Comparison of ENCODE assay signal across 8 mouse cellular contexts in the genomic region with DNA sequence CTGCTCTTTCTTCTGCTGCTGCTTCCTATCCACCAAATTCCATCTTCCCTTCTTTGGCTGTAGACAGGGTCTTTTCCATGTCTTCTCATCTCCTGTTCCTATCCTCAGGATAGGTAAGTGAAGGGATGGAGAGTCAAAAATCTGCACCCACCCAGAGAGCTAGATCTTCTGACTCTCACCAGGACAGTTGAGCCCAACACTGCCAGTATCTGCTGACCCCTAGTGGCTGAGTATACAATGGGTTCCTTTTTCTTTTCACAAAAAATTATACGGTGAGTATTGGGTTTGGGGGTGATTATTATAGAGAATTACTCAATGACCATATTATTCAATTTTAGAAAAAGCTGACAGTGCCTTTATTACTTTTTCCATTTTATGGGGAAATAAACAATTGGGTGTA.
DNase-seq lines count a peak whose midpoint lies in the region; ATAC-seq and TF ChIP-seq lines count a peak whose summit lies in the region.

No protein-coding gene starts in this region.

- no peak overlapping the region for H3K4me2 ChIP-seq in liver, embryonic 14.5 days (ENCODE audit: low read depth)
- H3K4me2 ChIP-seq in liver, embryonic 12.5 days: no peak overlapping the region
- H3K4me2 ChIP-seq in limb, embryonic 14.5 days (replicated peaks; ENCODE audit: low read depth, low read length, severe bottlenecking): no peak overlapping the region

- TF ChIP-seq CTCF in liver, embryonic 14.5 days (IDR thresholded peaks at IDR 0.05; ENCODE audit: low read depth): peak; percentile 46; the same call in 1 of the 2 replicates

- TF ChIP-seq EP300 in liver, embryonic 14.5 days (IDR thresholded peaks at IDR 0.05; ENCODE audit: low read depth): no peak

- H3K36me3 ChIP-seq in liver, embryonic 14.5 days (replicated peaks; ENCODE audit: control insufficient read depth, insufficient read depth, low read depth): no peaks in the 10 kb centered on the region
- H3K36me3 ChIP-seq in liver, embryonic 12.5 days: no peaks in the 10 kb centered on the region
- no peaks in the 10 kb centered on the region for H3K36me3 ChIP-seq in limb, embryonic 14.5 days (ENCODE audit: control insufficient read depth, insufficient read depth, low read length)

- WGBS in liver, embryonic 14.5 days (ENCODE audit: insufficient replicate concordance): 28% methylated on average over 1 of the region's 1 CpGs
- 36% methylated on average over 1 of the region's 1 CpGs for WGBS in liver, embryonic 12.5 days (ENCODE audit: insufficient replicate concordance)
- WGBS in limb, embryonic 14.5 days: 30% methylated on average over 1 of the region's 1 CpGs

- H3K4me3 ChIP-seq in liver, embryonic 14.5 days (ENCODE audit: insufficient read depth in 1 of 2, low read depth in 2 of 2, low read length in 2 of 2): no peak overlapping the region
- H3K4me3 ChIP-seq in liver, embryonic 12.5 days: no peak overlapping the region
- H3K4me3 ChIP-seq in limb, embryonic 14.5 days (replicated peaks; ENCODE audit: low read length): no peak overlapping the region

- H3K4me1 ChIP-seq in liver, embryonic 14.5 days (replicated peaks; ENCODE audit: control insufficient read depth in 2 of 2, insufficient read depth in 2 of 2, low read length in 1 of 2): no peaks in the 10 kb centered on the region
- H3K4me1 ChIP-seq in liver, embryonic 12.5 days: no peaks in the 10 kb centered on the region
- no peaks in the 10 kb centered on the region for H3K4me1 ChIP-seq in limb, embryonic 14.5 days (ENCODE audit: control insufficient read depth, insufficient read depth, low read length)

- H3K27ac ChIP-seq in liver, embryonic 14.5 days: no peak overlapping the region
- H3K27ac ChIP-seq in liver, embryonic 12.5 days: no peak overlapping the region
- H3K27ac ChIP-seq in limb, embryonic 14.5 days (replicated peaks; ENCODE audit: low read depth, low read length): no peak overlapping the region

- no peaks in the 10 kb centered on the region for H3K27me3 ChIP-seq in liver, embryonic 14.5 days (ENCODE audit: control insufficient read depth, insufficient read depth, low read length)
- no peaks in the 10 kb centered on the region for H3K27me3 ChIP-seq in liver, embryonic 12.5 days (replicated peaks)
- no peaks in the 10 kb centered on the region for H3K27me3 ChIP-seq in limb, embryonic 14.5 days (ENCODE audit: control insufficient read depth, insufficient read depth, low read length)

- DNase-seq in liver, embryonic 14.5 days (ENCODE audit: low read depth in 3 of 3, low spot score in 3 of 3): no peak
- peak; percentile 39 for DNase-seq in adipocyte (ENCODE audit: low spot score)
- DNase-seq in limb, embryonic 14.5 days (ENCODE audit: low spot score): peak; percentile 37
- DNase-seq in heart, adult 8-10 months (ENCODE audit: low spot score): no peak
- no peak for DNase-seq in heart, postnatal 25 days (ENCODE audit: low spot score)

- H3K9me3 ChIP-seq in liver, embryonic 14.5 days (ENCODE audit: control insufficient read depth, low read length): no peaks in the 10 kb centered on the region
- no peaks in the 10 kb centered on the region for H3K9me3 ChIP-seq in liver, embryonic 12.5 days (replicated peaks)
- no peaks in the 10 kb centered on the region for H3K9me3 ChIP-seq in limb, embryonic 14.5 days (ENCODE audit: control insufficient read depth, low read length)

- no peak for ATAC-seq in liver, embryonic 14.5 days (ENCODE audit: insufficient read depth)
- ATAC-seq in liver, embryonic 12.5 days: no peak
- ATAC-seq in common myeloid progenitor, adult 5-6 weeks (replicated peaks; ENCODE audit: low read depth, poor library complexity, severe bottlenecking): 0 out of 2 replicates have a peak, but pooled peaks have one; percentile 52
- ATAC-seq in limb, embryonic 14.5 days (ENCODE audit: low FRiP score, low read depth): no peak
- ATAC-seq in erythroblast, adult 5-6 weeks (replicated peaks; ENCODE audit: low FRiP score, poor library complexity, severe bottlenecking): no peak

- no peak overlapping the region for H3K9ac ChIP-seq in liver, embryonic 14.5 days (replicated peaks)
- H3K9ac ChIP-seq in liver, embryonic 12.5 days: no peak overlapping the region
- no peak overlapping the region for H3K9ac ChIP-seq in limb, embryonic 14.5 days (ENCODE audit: low read depth, low read length, severe bottlenecking)

- TF ChIP-seq POLR2A in limb, embryonic 14.5 days (IDR thresholded peaks at IDR 0.05; ENCODE audit: borderline replicate concordance, extremely low read depth, insufficient read depth, insufficient read length): no peak

- intact Hi-C loops in heart, postnatal 25 days (cut with DNase I): loop anchor here (5.0 to 10.0 kb wide), 3 partner anchors 318 to 808 kb away; partner anchors contain the start of gene Kcnd2

Comparison
In these comparisons a context has a peak if more than half of its experiments do, and no peak if none do; other contexts are left out.
1. DNase-seq: peak in adipocyte (single experiment) and limb, embryonic 14.5 days (single experiment); none in liver, embryonic 14.5 days (0 of 3), heart, adult 8-10 months (single experiment) and heart, postnatal 25 days (single experiment).